Mouse (Mus musculus): ENCODE measurements at regions not wholly inside any gene's neighbourhood (a gene's known extent, or its start where the extent isn't known, plus 50 kb on each side); places are given as distances from the start of the nearest gene placed in this dataset.
A peak's percentile ranks its signal among the peaks of the same experiment; 100 is the strongest.

DNA sequence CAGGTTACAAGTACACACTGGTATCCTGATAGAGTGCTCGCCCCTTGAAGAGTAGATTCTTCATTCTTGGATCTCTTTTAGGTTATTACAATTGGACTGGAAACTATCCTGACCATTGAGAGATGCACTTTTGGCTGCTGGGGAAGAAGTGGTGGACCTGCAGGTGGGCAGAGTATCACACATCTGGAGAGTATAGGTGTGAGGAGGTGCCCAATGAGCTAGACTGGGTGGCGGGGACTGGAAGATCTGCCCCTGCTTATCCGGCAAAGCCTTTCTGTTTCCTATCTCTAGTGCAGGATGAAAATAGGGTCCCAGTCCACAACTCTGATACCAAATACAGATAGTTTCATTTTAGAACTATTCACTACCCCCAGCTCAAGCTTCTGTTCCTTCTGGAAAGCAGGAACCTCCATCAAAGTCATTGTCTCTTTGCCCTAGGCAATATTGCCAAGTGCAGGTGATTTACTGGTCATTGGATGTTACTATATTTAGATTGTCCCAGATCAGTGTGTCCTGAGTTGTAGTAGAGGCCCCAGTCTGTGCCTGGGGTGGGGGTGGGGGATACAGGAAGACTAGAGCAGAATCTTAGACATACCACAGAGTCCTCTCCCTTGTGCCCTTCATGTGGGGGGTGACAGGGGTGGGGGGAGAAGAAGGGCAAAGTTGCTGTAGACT is 62.5 kb upstream of the Ube2e1 start:
- no peak for DNase-seq (ENCODE audit: low read depth, low spot score)

DNA sequence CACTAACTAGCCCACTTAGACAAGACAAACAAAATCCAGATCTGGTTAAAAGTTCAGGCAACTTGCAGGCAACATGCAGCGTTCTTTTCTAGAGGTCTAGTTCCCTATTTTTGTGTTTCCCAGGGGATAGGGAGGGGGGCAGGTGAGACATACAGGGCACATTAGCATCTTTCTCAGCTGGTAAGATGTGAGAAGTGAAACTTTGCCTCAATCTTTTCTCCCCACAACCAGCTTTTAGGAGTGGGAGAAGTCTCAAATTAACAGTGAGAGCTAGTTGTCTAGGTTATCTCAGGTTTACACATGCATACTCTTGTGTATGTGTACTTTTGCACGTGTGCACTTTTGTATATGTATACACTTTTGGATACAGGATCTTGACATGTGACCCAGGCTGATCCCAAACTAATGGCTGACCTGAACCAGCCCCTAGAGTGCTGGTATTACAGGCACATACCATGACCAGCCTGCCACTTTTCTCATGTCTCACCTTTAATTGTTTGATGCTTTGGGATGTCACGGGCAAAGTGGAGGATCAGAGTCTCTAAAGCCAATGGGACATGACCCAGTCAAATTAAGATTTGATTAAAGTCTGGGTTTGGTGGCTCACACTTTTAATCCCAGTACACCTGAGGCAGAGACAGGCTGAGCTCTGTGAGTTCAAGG is 60.3 kb upstream of the Ube2e1 start:
- DNase-seq (ENCODE audit: low read depth, low spot score) = no peak

DNA sequence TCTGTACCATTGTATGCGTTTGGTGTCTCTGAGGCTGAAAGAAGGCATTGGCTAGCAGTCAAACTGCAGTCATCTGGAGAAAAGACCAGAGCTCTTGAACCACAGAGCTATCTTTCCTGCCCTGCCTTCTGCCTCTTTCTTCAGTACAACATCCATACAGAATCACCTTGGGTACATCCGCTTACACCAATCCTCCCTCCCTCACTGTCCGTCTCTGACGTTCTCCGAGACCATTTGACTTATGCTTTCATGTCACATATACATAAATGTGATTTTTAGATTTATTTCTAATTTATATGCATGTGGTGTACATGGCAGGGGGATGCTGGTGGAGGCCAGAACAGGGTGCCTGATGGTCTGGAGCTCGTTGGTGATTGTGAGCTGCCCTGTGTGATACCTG is 57.7 kb upstream of the Ube2e1 start:
- no peak for DNase-seq (ENCODE audit: low read depth, low spot score)

DNA sequence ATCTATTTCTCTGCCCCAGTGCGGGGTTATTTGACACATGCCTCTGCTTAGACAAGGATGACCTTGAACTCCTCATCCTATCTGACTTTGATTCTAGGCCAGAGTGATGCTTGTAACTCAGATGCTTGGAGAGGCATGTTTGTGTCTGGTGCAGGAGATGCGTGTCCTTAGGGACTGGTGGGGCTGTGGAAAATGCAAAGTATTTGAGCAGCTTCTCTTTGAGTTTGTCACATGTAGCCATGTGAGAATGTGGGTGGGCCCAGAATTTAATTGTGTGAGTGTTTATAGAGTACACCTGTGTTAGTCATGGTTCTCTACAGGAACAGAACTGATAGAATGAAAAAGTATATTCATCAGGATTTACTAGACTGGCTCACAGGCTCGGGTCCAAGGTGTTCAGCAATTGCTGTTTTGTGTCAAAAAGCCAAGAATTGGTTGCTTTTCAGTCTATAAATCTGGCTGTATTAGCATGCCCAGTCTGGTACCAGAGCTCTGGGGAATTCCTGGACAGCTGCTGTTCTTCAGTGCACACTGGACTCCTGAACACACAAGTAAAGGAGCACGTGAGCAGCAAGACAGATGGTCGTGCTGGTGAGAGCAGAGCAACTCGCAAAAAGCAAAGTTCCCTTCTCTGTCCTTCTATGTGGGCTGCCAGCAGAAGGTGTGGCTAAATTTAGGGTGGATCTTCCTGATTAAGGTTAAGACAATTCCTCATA is 54.5 kb upstream of the Ube2e1 start:
- peak; percentile 47 for DNase-seq (ENCODE audit: low read depth, low spot score)
